Mouse (Mus musculus) ES-Bruce4 (cell line): ENCODE measurements around the gene Asic2. TPM values are rescaled to one million over a fixed set of nuclear protein-coding genes. Genes with fewer than 3 reads are reported as not detected.

Experiments used
- H3K27ac ChIP-seq: 2 replicates; pipeline ENCODE4 v1.5.1; 2012; ENCODE audit warnings: low read length, inconsistent platforms; ENCODE audit not compliant: insufficient read depth
- H3K27me3 ChIP-seq: 2 replicates; pipeline ENCODE4 v1.6.1; 2012; ENCODE audit warnings: mild to moderate bottlenecking, low read length, inconsistent platforms; ENCODE audit not compliant: control insufficient read depth, poor library complexity, insufficient read depth, severe bottlenecking
- H3K36me3 ChIP-seq: 2 replicates; pipeline ENCODE4 v1.6.1; 2012; ENCODE audit warnings: inconsistent platforms, mild to moderate bottlenecking, low read length, moderate library complexity; ENCODE audit not compliant: control insufficient read depth, poor library complexity, insufficient read depth, severe bottlenecking
- H3K4me1 ChIP-seq: one replicate; pipeline ENCODE4 v1.8.1; 2011; ENCODE audit warnings: low read length; ENCODE audit not compliant: control insufficient read depth, insufficient read depth
- H3K4me3 ChIP-seq: 2 replicates; pipeline ENCODE4 v1.5.1; 2011; ENCODE audit warnings: low read depth, mild to moderate bottlenecking, low read length
- H3K9ac ChIP-seq: 2 replicates; pipeline ENCODE4 v1.6.1; 2012; ENCODE audit warnings: low read depth, mild to moderate bottlenecking, inconsistent platforms; ENCODE audit not compliant: poor library complexity, severe bottlenecking
- H3K9me3 ChIP-seq: replicated peaks from 2 replicates; pipeline ENCODE4 v1.6.1; 2012; ENCODE audit warnings: mild to moderate bottlenecking, low read length, inconsistent platforms; ENCODE audit not compliant: control insufficient read depth, poor library complexity, insufficient read depth, severe bottlenecking
- CTCF ChIP-seq: IDR thresholded peaks from one replicate; pipeline ENCODE4 v1.8.1; 2011; ENCODE audit warnings: low read depth, low read length
- EP300 ChIP-seq: IDR thresholded peaks from 2 replicates; pipeline ENCODE4 v1.6.1; 2011; ENCODE audit warnings: low read depth, low read length; ENCODE audit not compliant: insufficient read depth
- POLR2A ChIP-seq: IDR thresholded peaks from one replicate; pipeline ENCODE4 v1.8.1; 2011; ENCODE audit warnings: low read length; ENCODE audit not compliant: insufficient read depth
- polyA plus RNA-seq: library from polyadenylated mRNA; stranded (reverse); fragments of >200 nt; gene quantifications from 2 replicates; pipeline ENCODE4 v1.2.4, GENCODE M21; 2011; ENCODE audit warnings: low read depth; ENCODE audit not compliant: missing spikeins, insufficient read depth, insufficient read length

Gene Asic2
- polyA plus RNA-seq, 1 experiment: not detected

DNA sequence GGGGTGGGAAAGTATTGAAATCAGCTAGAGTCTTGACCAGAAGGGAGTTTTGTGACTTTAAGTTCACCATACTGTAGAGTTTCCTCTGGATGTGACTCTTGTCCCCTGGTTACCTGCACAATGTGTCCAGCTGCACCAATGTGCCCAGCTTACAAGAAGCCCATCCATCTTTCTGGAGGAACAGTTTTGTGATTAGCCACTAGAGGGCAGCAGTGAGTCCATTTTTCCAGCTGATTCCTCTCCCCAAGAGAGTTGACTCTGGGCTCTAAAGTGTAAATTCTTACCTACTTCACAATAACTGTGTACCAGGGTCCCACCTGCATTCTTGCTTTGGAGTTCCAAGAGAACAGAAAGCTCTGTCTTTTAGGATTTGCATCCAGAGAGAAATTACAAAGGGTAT is 593.4 kb downstream of the Asic2 start:
- H3K27ac ChIP-seq: no peak overlapping the region
- no peaks in the 10 kb centered on the region for H3K36me3 ChIP-seq
- no peaks in the 10 kb centered on the region for H3K4me1 ChIP-seq
- H3K9me3 ChIP-seq: no peaks in the 10 kb centered on the region
- H3K4me3 ChIP-seq: no peak overlapping the region
- H3K9ac ChIP-seq: no peak overlapping the region
- no peaks in the 10 kb centered on the region for H3K27me3 ChIP-seq
- peak; percentile 54 for TF ChIP-seq CTCF
- TF ChIP-seq EP300: no peak
- TF ChIP-seq POLR2A: no peak

DNA sequence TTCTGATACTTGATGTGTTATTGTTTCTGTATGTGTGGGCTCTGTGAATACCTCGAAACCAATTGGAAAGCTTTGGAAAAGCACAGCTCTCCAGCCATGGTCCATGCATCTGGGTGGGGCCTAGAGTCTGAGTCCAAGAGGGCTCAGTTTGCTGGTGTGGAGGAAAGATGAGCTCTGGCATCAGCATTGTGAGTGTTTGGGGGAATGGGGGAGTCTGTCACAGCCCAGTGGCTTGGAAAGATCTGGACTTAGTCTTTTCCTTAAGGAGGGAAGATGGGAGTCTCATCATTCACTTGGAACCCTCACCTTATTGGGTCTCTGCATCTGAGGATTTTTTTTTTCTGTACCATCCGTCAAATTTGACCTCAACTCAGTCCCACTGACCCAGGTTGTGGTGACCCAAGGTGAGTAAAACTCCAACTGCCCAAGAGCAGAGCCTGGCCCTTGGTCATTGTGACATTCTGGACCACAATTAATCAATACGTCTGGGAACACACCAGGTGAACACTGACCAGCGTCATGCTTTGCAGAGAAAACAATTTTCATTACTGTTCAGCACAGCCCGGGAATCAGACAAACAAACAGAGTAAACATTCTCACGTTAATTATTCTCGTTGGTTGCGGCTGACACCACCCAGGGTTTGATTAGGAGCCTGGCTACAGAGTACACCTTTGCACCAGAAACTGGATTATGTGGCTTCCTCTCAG is 594.1 kb downstream of the Asic2 start:
- Histone ChIP-seq H3K27ac (no peak overlapping the region), H3K36me3 (no peaks in the 10 kb centered on the region), H3K4me1 (no peaks in the 10 kb centered on the region), H3K27me3 (no peaks in the 10 kb centered on the region), H3K9me3 (no peaks in the 10 kb centered on the region), H3K4me3 (no peak overlapping the region), H3K9ac (no peak overlapping the region)
- TF ChIP-seq POLR2A: no peak
- no peak for TF ChIP-seq CTCF
- no peak for TF ChIP-seq EP300

DNA sequence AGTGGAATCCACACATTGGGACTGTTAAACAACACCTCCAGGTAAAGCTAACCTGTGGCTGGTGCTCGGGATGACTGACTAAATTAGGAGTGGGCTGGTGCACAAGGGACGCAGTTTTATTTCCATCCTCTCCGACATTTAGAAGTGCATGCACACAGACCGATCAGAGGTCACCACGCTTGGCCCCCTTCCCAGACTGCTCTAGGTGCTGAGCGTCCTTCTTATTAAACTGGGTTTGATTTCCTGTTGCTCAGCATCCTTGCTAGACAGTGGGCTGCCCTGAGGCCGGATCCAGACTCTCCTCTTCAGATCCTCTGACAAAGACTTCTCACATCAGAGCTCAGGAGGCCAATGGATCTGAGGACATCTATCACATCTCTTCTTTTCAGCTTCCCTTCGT is 596.7 kb downstream of the Asic2 start:
- no peaks in the 10 kb centered on the region for H3K27me3 ChIP-seq
- H3K9me3 ChIP-seq: no peaks in the 10 kb centered on the region
- H3K4me1 ChIP-seq: no peaks in the 10 kb centered on the region
- no peaks in the 10 kb centered on the region for H3K36me3 ChIP-seq
- TF ChIP-seq CTCF: no peak
- no peak for TF ChIP-seq POLR2A
- no peak for TF ChIP-seq EP300
- no peak overlapping the region for H3K4me3 ChIP-seq
- no peak overlapping the region for H3K9ac ChIP-seq
- H3K27ac ChIP-seq: no peak overlapping the region

DNA sequence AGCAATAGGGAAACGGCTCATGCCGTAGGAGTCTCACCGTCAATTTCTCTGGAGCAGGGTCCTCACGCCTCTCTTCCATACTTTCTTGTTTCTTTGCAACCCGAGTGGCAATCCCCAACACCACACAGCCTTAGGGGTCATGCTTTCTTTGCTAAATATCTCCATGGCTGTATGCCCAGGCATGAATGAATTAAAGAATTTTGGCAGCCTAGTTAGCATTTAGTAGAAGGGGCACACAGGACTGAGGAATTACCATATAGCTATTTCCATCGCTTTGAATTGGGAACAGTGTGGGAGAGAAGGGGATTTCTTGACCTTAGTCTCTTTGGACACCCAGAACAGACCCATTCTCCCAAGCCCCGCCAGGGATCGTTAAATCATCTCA is 597.8 kb downstream of the Asic2 start:
- Histone ChIP-seq H3K9me3 (no peaks in the 10 kb centered on the region), H3K9ac (no peak overlapping the region), H3K27me3 (no peaks in the 10 kb centered on the region), H3K4me1 (no peaks in the 10 kb centered on the region), H3K36me3 (no peaks in the 10 kb centered on the region), H3K4me3 (no peak overlapping the region), H3K27ac (no peak overlapping the region)
- TF ChIP-seq POLR2A (no peak), CTCF (no peak), EP300 (no peak)

DNA sequence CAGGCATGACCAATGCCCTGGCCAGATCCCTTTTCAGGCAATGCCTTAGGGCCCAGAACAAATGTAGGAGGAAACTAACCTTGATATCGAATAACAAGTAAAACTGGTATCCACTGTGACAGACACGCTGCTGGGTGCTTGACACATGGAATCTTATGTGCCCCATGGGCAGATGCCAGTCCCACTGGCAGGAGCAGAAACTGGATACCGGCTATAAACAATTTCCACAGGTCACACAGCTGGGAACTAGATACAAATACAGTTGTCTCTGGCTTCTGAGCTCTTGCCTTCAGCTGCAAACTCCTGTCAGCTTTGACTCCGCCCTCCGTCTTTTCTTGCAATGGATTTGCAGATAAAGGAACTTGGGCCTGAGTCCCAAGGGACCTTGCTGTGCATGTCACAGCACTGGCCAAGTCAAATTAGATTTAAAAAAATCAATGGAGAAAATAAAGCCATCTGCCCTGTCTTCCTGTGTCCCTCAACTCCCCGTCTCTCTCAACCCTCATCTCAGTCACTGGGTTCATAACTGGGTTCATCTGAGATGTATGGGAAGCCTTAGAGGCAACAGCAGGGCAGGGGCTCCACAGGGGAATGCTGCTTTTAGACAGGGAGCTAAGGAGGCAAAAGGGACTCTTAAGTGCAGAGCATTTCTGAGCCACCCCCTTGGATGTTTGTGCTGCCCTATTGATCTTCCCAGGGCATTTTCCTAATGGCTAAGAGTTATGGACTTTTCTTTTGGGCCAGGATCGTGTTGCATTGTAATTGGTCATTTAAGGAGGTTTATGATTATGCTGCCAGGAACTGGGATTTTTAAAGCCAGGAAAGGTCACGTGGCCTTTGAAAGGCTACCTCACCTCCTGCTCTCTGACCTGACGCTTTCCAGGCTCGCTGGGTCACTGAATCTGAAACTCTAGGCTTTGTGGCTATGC is 598.5 kb downstream of the Asic2 start:
- TF ChIP-seq POLR2A (no peak), EP300 (no peak), CTCF (no peak)
- H3K27me3 ChIP-seq: no peaks in the 10 kb centered on the region
- no peak overlapping the region for H3K4me3 ChIP-seq
- H3K4me1 ChIP-seq: no peaks in the 10 kb centered on the region
- H3K9ac ChIP-seq: no peak overlapping the region
- H3K36me3 ChIP-seq: no peaks in the 10 kb centered on the region
- H3K27ac ChIP-seq: no peak overlapping the region
- no peaks in the 10 kb centered on the region for H3K9me3 ChIP-seq

DNA sequence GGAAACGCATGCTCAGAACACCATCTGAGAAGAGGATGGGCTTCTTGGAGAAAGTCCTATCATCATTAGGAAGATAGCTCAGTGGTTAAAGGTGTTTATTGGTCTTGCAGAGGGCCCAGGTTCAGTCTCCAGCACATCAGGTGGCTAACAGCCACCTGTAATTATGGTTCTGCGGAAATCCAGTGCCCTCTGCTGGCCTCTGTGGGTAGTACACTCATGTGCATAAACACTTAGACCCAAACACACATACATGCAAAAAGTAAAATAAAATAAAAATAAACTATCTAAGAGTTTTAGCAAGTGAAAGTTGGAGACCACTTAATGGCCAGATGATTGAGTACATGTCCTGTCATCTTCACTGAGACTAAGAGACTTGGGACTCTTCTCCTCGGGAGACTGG is 603.8 kb downstream of the Asic2 start:
- peaks cover 2% of the 10 kb centered on the region for H3K4me1 ChIP-seq

More for the DNA sequence above, 603.8 kb downstream of the Asic2 start:
- peaks cover 5% of the 10 kb centered on the region for H3K9me3 ChIP-seq
- H3K9ac ChIP-seq: no peak overlapping the region
- TF ChIP-seq POLR2A (no peak), CTCF (no peak), EP300 (no peak)
- H3K27me3 ChIP-seq: no peaks in the 10 kb centered on the region; the same call in 1 of the 2 replicates
- H3K4me3 ChIP-seq: no peak overlapping the region
- H3K36me3 ChIP-seq: no peaks in the 10 kb centered on the region
- no peak overlapping the region for H3K27ac ChIP-seq
